Mouse (Mus musculus) hindbrain, embryonic 14.5 days (tissue): ENCODE data around the gene Nipsnap3a. TPM values are rescaled to one million over a fixed set of nuclear protein-coding genes. Genes with fewer than 3 reads are reported as not detected.

Experiments used
- ATAC-seq: fragments of 200-750 bp; cut with Nextera tagmentation; 2 replicates; pipeline ENCODE4 v1.8.0; 2017; ENCODE audit warnings: moderate number of reproducible peaks, mild to moderate bottlenecking, moderate TSS enrichment, moderate library complexity; ENCODE audit not compliant: low FRiP score
- DNase-seq: peaks from one replicate; pipeline ENCODE4 v3.0.0-alpha.2; 2015; ENCODE audit warnings: low spot score
- H3K27ac ChIP-seq: fragments of 300-500 bp; sonication (generic); 2 replicates; pipeline ENCODE4 v1.5.1; 2014; ENCODE audit warnings: mild to moderate bottlenecking, moderate library complexity
- H3K27me3 ChIP-seq: fragments of 300-500 bp; sonication (generic); 2 replicates; pipeline ENCODE4 v1.6.1; 2014; ENCODE audit warnings: mild to moderate bottlenecking, low read length, mixed read lengths; ENCODE audit not compliant: control insufficient read depth, insufficient read depth
- H3K36me3 ChIP-seq: fragments of 300-500 bp; sonication (generic); replicated peaks from 2 replicates; pipeline ENCODE4 v1.6.1; 2014; ENCODE audit not compliant: control insufficient read depth, insufficient read depth
- H3K4me1 ChIP-seq: fragments of 300-500 bp; sonication (generic); replicated peaks from 2 replicates; pipeline ENCODE4 v1.6.1; 2014; ENCODE audit warnings: antibody characterized with exemption, low read length, mixed read lengths; ENCODE audit not compliant: control insufficient read depth, insufficient read depth
- H3K4me2 ChIP-seq: fragments of 300-500 bp; sonication (generic); replicated peaks from 2 replicates; pipeline ENCODE4 v1.6.1; 2014; ENCODE audit warnings: mild to moderate bottlenecking, moderate library complexity
- H3K4me3 ChIP-seq: fragments of 300-500 bp; sonication (generic); replicated peaks from 2 replicates; pipeline ENCODE4 v1.5.1; 2014; ENCODE audit warnings: mild to moderate bottlenecking, low read length
- H3K9ac ChIP-seq: fragments of 300-500 bp; sonication (generic); 2 replicates; pipeline ENCODE4 v1.6.1; 2014
- H3K9me3 ChIP-seq: fragments of 300-500 bp; sonication (generic); 2 replicates; pipeline ENCODE4 v1.6.1; 2016; ENCODE audit warnings: low read length; ENCODE audit not compliant: control insufficient read depth
- WGBS: fragments of 180-500 bp; shearing (Covaris S2); extraction: QIAGEN DNeasy Blood & Tissue Kit; methylation state at CpG from one replicate; pipeline ENCODE4 v1.1.7; 2014; 5-methylcytosine and 5-hydroxymethylcytosine counted together
- polyA plus RNA-seq: library from polyadenylated mRNA; unstranded; fragments of >200 nt; fragmentation: Nextera tagmentation; extraction: Ambion mirVana; gene quantifications from 2 replicates; pipeline ENCODE4 v1.2.1, GENCODE M21; 2014

Gene Nipsnap3a
- polyA plus RNA-seq, result not detected in 2 replicates

DNA sequence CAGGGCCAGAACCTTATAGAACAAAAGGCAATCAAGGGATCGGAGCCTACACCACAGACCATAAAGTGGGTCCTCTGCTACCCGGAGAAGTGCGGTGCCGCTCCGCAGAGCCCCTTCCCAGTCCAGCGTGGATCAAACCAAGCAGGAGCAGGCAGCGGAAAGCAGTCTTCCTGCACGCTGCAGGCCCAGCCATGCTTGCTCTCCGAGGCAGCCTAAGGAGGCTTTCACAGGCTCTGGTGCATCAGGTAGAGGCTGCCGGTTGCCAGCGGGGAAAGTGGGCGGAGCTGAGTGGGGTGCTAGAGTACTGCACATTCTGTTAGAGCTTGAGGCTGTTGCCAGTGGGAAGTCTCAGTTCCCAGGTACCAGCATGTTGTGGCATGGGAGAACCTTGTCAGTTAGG is at the start of gene Nipsnap3a:
Gene Nipsnap3a (plus strand): TSS at position 25 of the 400 bp plus-strand sequence.
- Histone ChIP-seq H3K27ac (no peak within 1 kb of the TSS), H3K4me2 (peak within 1 kb of the TSS; percentile 19), H3K4me3 (no peak within 1 kb of the TSS), H3K9me3 (no peaks in the 10 kb centered on the region), H3K36me3 (no peaks in the 10 kb centered on the region), H3K27me3 (no peaks in the 10 kb centered on the region), H3K4me1 (no peaks in the 10 kb centered on the region), H3K9ac (no peak within 1 kb of the TSS)
- ATAC-seq (no peak), DNase-seq (no peak)
- 35% methylated on average over 12 of the region's 12 CpGs for WGBS

DNA sequence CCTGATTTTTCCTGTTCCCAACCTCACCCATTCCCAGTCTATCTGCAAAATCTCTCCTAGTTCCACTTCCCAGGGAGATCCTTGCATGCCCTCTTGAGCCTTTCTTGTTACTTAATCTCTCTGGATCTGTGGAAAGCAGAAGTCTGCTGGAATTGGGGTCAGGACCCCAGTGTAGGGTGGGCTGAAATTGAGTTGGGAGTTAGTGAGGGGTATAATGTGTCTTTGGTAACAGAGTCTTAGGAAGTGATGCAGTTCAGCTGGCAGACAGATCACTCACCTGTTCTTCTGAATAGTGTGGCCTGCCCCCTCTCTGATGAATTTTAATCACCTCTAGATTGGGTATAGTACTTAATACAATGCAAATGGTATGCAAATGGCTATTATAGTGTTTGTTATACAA is 42.4 kb upstream of the Nipsnap3a start:
- H3K9me3 ChIP-seq, result no peaks in the 10 kb centered on the region
- no peak overlapping the region for H3K4me2 ChIP-seq
- H3K4me1 ChIP-seq, result no peaks in the 10 kb centered on the region
- H3K27ac ChIP-seq, result no peak overlapping the region
- H3K9ac ChIP-seq, result no peak overlapping the region
- no peak overlapping the region for H3K4me3 ChIP-seq
- no peak for DNase-seq
- H3K36me3 ChIP-seq, result no peaks in the 10 kb centered on the region
- H3K27me3 ChIP-seq, result no peaks in the 10 kb centered on the region
- no peak for ATAC-seq

DNA sequence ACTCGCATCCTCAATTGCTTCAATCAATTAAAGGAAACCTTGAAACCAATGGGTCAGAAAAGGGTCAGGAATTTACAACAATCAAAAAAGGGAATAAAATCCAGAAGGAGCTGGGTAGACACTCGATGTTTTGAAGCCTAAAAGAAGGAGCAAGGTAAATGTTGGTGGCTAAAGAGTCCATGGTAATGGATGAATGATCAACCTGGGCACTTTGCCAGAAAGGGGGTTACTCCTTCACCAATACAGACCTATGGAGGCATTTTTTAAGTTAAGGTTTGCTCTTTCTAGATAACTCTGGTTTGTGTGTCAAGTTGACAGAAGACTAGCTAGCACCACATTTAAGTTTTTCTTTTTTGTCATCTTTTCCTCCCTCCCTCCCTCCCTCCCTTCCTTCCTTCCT is 40.1 kb upstream of the Nipsnap3a start:
- H3K4me3 ChIP-seq, result no peak overlapping the region
- no peak overlapping the region for H3K27ac ChIP-seq
- H3K9me3 ChIP-seq, result no peaks in the 10 kb centered on the region
- no peaks in the 10 kb centered on the region for H3K36me3 ChIP-seq
- 88% methylated on average over 2 of the region's 2 CpGs for WGBS
- no peaks in the 10 kb centered on the region for H3K27me3 ChIP-seq
- H3K4me2 ChIP-seq, result no peak overlapping the region
- ATAC-seq, result no peak
- no peak for DNase-seq
- H3K9ac ChIP-seq, result no peak overlapping the region
- H3K4me1 ChIP-seq, result no peaks in the 10 kb centered on the region

DNA sequence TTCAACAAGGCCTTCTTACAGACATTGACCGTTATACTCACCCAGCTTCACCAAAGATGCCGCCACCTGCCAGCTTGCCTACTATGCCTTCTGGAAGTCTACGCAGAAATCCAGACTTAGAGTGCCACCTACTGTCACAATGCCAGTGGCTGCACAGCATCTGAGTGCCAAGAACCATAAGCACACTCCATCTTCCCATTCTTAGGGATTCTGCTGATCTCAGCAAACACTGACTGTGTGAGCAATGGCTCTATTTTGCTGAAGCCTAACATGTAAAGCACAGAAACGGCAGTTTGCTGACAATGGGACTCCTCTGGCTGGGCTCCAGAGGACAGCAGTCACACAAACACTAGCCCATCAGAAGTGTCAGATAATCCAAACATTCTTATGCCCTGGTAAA is 30.4 kb upstream of the Nipsnap3a start:
- peak; percentile 85 for ATAC-seq
- Histone ChIP-seq H3K9me3 (no peaks in the 10 kb centered on the region), H3K36me3 (no peaks in the 10 kb centered on the region), H3K9ac (no peak overlapping the region), H3K4me2 (no peak overlapping the region), H3K27me3 (no peaks in the 10 kb centered on the region), H3K4me1 (no peaks in the 10 kb centered on the region), H3K4me3 (no peak overlapping the region), H3K27ac (no peak overlapping the region)
- peak; percentile 74 for DNase-seq
- WGBS, result 28% methylated on average over 4 of the region's 4 CpGs

DNA sequence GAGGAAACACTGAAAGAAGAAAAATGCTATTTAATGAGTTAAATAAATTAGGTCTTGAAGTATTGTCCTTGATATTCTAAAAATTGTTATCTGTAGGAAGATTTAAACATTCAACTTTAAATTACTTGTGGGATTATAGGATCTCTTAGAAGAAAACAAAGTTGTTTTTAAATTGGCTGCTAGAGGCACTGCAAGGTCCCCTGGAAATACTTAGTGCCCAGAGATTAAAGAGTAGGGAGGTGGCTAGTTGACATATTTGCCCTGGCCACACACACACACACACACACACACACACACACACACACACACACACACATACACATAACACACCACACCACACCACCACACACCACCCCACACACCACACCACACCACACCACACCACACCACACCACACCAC is 24.8 kb upstream of the Nipsnap3a start, which contains the start of gene Olfr270:
Gene Olfr270 (plus strand): TSS at position 301 of the 400 bp plus-strand sequence.
- DNase-seq (no peak), ATAC-seq (no peak)
- Histone ChIP-seq H3K4me2 (no peak within 1 kb of the TSS), H3K27me3 (no peaks in the 10 kb centered on the region), H3K36me3 (no peaks in the 10 kb centered on the region), H3K27ac (no peak within 1 kb of the TSS), H3K9ac (no peak within 1 kb of the TSS), H3K4me1 (no peaks in the 10 kb centered on the region), H3K4me3 (no peak within 1 kb of the TSS), H3K9me3 (no peaks in the 10 kb centered on the region)

DNA sequence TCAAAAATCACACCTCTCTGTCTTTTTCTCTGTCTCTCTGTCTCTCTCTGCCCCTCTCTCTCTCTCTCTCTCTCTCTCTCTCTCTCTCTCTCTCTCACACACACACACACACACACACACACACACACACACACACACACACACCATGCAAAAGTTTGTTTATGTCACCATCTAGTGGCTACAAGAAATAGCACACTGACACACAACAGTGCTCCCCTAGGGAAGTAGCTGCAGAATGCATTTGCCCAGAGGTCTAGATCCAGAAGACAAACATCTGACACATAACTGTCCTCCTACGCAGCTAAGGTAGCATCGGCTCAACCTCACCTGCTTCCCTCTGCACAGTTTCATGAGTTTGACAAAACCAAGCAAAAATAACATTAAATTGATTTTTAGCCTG is 3.9 kb upstream of the Nipsnap3a start:
- H3K27ac ChIP-seq, result no peak overlapping the region
- no peak overlapping the region for H3K9ac ChIP-seq
- no peaks in the 10 kb centered on the region for H3K4me1 ChIP-seq
- H3K4me3 ChIP-seq, result no peak overlapping the region
- no peaks in the 10 kb centered on the region for H3K27me3 ChIP-seq
- 81% methylated on average over 2 of the region's 2 CpGs for WGBS
- H3K36me3 ChIP-seq, result no peaks in the 10 kb centered on the region
- DNase-seq (peak; percentile 66), ATAC-seq (peak; percentile 55; the same call in 1 of the 2 replicates)
- no peaks in the 10 kb centered on the region for H3K9me3 ChIP-seq
- H3K4me2 ChIP-seq, result no peak overlapping the region

DNA sequence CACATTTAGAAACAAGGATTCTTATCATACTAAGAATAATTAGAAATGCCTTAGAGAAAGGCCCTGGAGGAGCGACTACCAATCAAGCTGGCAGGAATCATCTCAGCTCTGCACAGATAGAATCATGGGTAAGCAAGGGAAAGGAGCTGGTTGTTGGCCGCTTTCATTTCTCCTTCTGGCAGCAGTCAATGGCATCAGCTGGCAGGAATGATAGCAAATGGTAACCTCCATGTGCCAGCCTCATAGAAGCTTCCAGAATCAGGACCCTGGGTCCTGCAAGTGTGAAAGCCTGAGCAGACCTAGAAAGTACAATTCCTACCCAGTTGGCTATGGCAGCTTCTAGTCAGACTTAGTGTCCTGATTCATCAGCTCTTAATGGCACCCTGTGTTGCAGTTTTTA is 2.8 kb upstream of the Nipsnap3a start:
- DNase-seq (no peak), ATAC-seq (no peak)
- Histone ChIP-seq H3K4me3 (no peak overlapping the region), H3K27me3 (no peaks in the 10 kb centered on the region), H3K27ac (no peak overlapping the region), H3K36me3 (no peaks in the 10 kb centered on the region), H3K9ac (no peak overlapping the region), H3K4me1 (no peaks in the 10 kb centered on the region), H3K9me3 (no peaks in the 10 kb centered on the region), H3K4me2 (no peak overlapping the region)
- 88% methylated on average over 2 of the region's 2 CpGs for WGBS

DNA sequence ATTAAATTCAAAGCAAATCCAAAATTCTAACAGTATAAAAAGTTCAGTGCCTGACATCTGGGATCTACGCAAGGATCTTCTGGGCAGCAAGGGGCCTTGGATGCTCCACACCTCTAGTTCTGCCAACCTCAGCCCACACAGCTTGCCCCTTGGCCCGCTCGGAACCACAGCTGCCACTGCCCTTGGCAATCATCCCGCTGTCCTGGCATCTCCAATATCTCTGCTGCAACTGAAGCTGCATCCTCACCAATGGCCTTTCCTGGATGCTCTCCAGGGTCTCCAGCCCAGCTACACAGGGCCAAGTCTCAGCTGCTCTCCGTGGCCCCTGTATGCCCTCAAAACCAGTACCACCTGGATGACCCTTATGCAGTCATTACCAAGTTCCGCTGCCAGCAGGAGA is 10.4 kb downstream of the Nipsnap3a start:
- Histone ChIP-seq H3K27ac (no peak overlapping the region), H3K4me3 (no peak overlapping the region), H3K9me3 (no peaks in the 10 kb centered on the region), H3K27me3 (no peaks in the 10 kb centered on the region), H3K36me3 (no peaks in the 10 kb centered on the region), H3K4me1 (no peaks in the 10 kb centered on the region), H3K4me2 (no peak overlapping the region), H3K9ac (no peak overlapping the region)
- DNase-seq (no peak), ATAC-seq (no peak)
- WGBS, result 92% methylated on average over 6 of the region's 6 CpGs

DNA sequence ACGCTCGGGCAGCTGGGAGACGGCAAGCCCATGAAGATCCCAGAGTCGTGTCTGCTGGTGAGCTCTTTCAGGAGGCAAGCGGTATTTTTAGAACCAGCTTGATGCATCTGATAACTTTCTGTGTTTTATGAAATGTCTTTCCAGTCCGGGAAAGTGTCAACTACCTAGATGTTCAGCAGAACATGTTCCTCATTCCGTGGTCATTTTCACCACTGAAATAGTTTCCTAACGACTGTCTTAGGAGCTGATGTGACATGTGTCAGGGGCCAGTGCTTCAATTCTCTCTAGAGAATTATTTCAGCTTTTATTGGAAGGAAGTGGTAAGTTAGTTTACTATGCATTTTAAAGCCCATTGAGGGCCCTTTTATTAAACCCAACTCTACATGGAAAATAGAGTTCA is 11.1 kb downstream of the Nipsnap3a start:
- ATAC-seq, result no peak
- DNase-seq, result no peak
- H3K4me3 ChIP-seq, result no peak overlapping the region
- H3K36me3 ChIP-seq, result no peaks in the 10 kb centered on the region
- no peak overlapping the region for H3K27ac ChIP-seq
- WGBS, result 90% methylated on average over 8 of the region's 8 CpGs
- H3K4me1 ChIP-seq, result no peaks in the 10 kb centered on the region
- H3K4me2 ChIP-seq, result no peak overlapping the region
- no peaks in the 10 kb centered on the region for H3K27me3 ChIP-seq
- H3K9me3 ChIP-seq, result no peaks in the 10 kb centered on the region
- no peak overlapping the region for H3K9ac ChIP-seq

DNA sequence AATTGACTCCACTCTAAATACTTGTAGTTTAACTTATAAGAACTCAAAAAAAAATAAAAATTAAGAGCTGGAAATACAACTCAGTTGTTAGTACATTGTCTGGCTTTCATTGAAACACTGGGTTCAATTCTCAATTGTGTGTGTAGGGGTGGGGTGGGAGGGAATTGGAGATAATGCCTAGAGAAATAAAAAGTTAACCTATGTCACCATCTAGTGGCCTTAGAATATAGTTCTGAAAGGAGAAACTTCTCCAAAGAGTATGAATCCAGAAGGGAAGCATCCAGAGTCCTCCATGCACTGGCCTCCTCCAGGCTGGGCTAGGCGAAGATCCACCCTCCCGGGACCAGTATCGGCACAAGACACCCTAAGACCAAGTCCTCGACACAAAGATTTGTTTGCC is 20.1 kb downstream of the Nipsnap3a start:
- H3K4me1 ChIP-seq, result peaks cover 3% of the 10 kb centered on the region
- ATAC-seq, result no peak
- no peak overlapping the region for H3K4me2 ChIP-seq
- no peaks in the 10 kb centered on the region for H3K36me3 ChIP-seq
- WGBS, result 68% methylated on average over 4 of the region's 4 CpGs
- H3K9me3 ChIP-seq, result no peaks in the 10 kb centered on the region
- DNase-seq, result peak; percentile 69
- H3K4me3 ChIP-seq, result no peak overlapping the region
- H3K27ac ChIP-seq, result no peak overlapping the region
- no peak overlapping the region for H3K9ac ChIP-seq
- no peaks in the 10 kb centered on the region for H3K27me3 ChIP-seq
